Mouse (Mus musculus) cerebellum, adult 8-10 months (tissue): Measurements from ENCODE around the gene Il17d.

ENCODE experiments used
- DNase-seq: peaks from one replicate; pipeline ENCODE4 v3.0.0; 2022

Il17d gene

GRCm38 (mm10) chr14:57524671-57525387 is at the start of gene Il17d:
Gene Il17d (plus strand): TSS chr14:57524777.
- peak; percentile 54 for DNase-seq

DNA sequence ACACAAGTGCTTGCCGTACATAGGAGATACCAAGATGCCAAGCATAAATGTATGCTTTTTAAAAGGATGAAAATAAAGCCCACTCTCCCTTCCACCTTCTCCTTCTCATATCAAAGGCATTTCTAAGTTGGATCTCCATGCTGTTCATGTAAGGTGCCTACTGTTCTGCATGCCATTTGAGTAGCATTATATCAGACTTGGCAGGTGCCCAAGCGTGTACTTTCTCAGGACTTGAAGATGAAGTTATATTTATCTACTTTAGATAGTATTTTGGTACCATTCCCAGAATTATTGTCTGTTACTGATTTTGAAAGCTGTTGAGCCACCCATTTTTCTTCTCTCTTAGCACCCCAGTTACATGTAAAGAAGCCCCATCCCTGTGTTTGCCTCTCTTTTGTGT is 49.5 kb upstream of the Il17d start:
- DNase-seq, result no peak

DNA sequence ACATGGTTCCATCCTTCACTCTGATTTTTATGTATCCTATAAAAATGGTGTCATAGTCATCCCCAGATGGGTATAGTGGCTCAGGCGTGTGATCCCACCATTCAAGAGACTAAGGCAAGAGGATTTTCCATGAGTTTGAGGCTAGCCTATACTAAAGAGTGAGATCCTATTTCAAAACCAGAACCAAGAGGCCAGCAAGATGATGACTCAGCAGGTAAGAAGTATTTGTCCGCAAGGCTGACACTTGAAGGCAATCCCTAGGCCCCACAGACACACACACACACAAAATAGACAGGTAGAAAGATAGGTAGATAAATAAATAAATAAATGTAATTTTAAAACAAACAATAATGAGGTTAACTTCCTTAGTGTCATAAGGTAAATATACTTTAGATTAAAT is 42.3 kb upstream of the Il17d start:
- no peak for DNase-seq

GRCm38 (mm10) chr14:57484183-57484582 is 40.4 kb upstream of the Il17d start:
- no peak for DNase-seq

GRCm38 (mm10) chr14:57489696-57490095 is 34.9 kb upstream of the Il17d start:
- DNase-seq, result no peak

GRCm38 (mm10) chr14:57493840-57494239 is 30.7 kb upstream of the Il17d start:
- DNase-seq, result no peak

GRCm38 (mm10) chr14:57503729-57504128 is 20.8 kb upstream of the Il17d start:
- DNase-seq, result peak; percentile 91

GRCm38 (mm10) chr14:57509554-57509953 is 15.0 kb upstream of the Il17d start:
- no peak for DNase-seq

GRCm38 (mm10) chr14:57515156-57515762 is 9.3 kb upstream of the Il17d start:
- DNase-seq, result no peak

GRCm38 (mm10) chr14:57517001-57517400 is 7.6 kb upstream of the Il17d start:
- no peak for DNase-seq

DNA sequence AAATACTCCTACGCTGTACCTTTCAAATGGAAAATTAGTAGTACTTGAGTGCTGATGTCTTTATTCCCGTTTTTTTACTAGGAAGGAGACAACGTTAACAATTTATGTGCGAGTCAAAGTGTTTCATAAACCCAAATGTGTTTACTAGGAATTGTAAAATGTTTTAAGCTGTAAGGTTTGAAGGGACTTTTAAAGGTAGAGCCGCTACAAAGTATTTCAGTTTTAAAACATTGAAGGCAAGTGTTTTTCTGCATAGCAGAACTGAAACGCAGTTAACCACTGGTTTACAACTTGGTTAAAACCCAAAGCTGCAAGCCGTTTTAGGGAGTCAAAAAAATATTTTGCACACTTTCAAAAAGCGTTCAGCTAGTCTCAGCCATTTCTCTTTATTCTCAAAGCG is 815 bp upstream of the Il17d start:
- DNase-seq, result no peak

DNA sequence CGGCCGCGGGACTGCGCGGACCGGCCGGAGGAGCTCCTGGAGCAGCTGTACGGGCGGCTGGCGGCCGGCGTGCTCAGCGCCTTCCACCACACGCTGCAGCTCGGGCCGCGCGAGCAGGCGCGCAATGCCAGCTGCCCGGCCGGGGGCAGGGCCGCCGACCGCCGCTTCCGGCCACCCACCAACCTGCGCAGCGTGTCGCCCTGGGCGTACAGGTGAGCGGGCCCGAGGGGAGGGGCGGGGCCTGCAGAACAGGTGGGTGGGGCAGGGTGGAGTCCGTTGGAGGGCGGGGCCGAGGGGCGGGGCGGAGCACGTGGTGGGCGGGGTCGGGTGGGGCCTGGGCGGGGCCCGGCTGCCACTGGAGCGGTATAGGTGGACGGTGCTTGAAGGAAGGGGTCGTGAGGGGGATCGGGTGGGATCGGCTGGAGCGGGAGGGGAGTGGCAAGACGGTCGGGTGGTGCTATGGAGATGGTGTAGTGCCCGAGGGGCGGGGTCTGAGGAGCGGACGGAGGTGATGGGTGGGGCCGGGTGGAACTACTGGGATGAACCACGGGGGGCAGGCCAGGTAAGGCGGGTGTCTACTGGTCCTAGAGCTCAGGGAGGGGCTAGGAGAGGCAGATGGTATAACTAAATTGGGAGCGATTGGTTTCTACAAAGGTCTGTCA is 942 bp downstream of the Il17d start:
- peak; percentile 85 for DNase-seq

GRCm38 (mm10) chr14:57526050-57526623 is 1.6 kb downstream of the Il17d start:
- peak; percentile 49 for DNase-seq

- DNase-seq, result no peak
Measured at GRCm38 (mm10) chr14:57527122-57527521, 2.5 kb downstream of the Il17d start.

DNA sequence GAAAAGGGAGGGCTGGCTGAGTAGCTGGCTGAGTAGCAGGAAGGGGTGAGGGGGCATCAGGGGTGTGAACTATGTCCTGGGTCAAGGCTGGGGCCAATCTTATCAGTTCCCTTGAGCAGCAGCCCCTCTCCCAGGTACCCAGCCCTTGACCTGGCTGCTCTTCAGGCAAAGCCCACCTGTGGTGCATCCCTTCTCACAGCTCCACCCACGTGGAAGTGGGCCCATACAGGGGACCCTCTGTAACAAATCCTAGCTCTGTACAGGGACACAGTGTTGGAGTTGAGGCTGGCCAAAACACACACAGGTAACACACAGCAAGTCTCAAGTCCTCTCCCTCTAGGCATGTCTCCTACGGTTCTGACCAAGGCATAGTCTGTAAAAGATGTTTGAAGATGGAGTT is 3.0 kb downstream of the Il17d start:
- DNase-seq, result no peak

- DNase-seq, result no peak
Measured at GRCm38 (mm10) chr14:57529086-57529785, 4.7 kb downstream of the Il17d start.

DNA sequence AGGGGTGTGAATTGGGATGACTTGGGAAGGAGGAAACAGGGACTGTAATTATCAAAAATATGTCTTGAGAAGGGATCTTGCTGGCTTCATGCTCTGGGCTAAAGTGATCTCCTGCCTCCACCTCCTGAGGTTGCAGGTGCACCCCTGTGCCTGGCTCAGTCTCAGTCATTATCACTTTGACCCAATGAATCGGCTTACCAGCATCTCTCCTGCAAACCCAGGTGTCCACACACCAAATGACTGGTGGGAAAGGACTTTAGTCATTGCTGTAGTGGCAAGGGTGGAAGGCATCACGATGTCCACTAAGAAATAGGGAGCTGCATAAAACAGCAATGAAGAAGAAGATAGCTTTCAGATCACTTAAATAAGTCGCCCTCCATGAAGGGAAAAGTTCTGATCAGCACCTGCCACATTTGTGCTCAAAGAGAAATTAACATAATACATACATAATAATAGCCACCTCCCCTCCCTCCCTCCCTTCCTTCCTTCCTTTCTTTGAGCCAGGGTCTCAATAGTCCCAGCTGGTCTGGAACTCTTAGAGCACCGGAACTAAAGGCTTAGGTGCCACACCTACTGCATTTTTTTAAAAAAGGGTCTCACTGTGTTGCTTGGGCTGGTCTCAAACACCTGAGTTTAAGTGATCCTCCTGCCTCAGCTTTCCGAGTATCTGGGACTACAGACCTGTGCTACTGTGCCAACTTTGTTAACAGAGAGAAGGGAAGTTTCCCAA is 5.4 kb downstream of the Il17d start:
- DNase-seq, result no peak

- no peak for DNase-seq
Measured at GRCm38 (mm10) chr14:57532577-57532976, 8.0 kb downstream of the Il17d start.

GRCm38 (mm10) chr14:57533214-57533613 is 8.6 kb downstream of the Il17d start:
- peak; percentile 59 for DNase-seq

GRCm38 (mm10) chr14:57533841-57534240 is 9.3 kb downstream of the Il17d start:
- no peak for DNase-seq

- no peak for DNase-seq
Measured at GRCm38 (mm10) chr14:57534346-57534745, 9.8 kb downstream of the Il17d start.

GRCm38 (mm10) chr14:57534961-57535360 is 10.4 kb downstream of the Il17d start:
- DNase-seq, result peak; percentile 48
